Mouse (Mus musculus): ENCODE results near the gene Zfp990. TPM values are rescaled to one million over a fixed set of nuclear protein-coding genes. Genes with fewer than 3 reads are reported as not detected.

Zfp990 gene
- polyA plus RNA-seq (2015; fragmentation: Illumina TruSeq; extraction: RNeasy Lipid Tissue Mini Kit (QIAGEN cat#74804); ENCODE audit: low read depth, low replicate concordance) = not detected

DNA sequence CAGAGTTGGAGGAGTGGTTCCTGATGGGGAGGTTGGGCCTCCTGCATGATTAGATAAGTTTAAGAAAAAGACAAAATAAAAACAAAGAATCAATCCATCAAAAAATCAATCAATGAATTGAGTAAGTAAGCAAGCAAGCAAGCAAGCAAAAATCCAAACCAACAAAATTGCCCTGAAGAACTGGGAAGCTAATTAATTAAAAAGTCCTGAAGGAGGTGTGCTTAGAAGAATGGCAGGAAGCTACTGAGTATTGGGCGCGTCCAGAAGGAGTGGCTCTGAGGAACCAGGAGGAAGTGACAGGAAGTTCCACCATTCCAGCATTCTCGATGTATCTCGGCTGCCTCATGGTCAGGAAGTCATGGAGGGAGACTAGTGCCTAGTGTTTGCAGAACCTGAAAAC is at the start of gene Zfp990:
Zfp990 (plus strand) TSS at position 301 of the 400 bp plus-strand sequence.

DNA sequence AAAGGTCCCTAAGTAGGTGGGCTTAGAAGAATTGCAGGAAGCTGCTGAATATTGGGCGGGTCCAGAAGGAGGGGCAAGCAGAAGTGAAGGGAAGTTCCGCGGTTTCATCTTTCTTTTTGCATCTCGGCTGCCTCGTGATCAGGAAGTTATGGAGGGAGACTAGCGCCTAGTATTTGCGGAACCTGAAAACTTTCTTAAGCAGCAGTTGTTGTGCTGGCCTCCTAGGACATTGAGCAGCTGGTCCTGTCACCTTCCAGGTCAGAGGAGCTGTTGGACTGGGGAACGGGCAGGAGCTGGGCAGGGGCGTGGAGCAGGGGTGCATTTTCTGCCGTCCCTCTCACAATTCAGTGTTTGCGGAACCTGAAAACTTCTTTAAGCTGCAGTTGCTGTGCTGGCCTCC is 74.5 kb downstream of the Zfp990 start, which contains the start of gene Gm13212:
Gm13212 (plus strand) TSS at position 89 of the 400 bp plus-strand sequence.

Other genes with a start within 250 kb of the Zfp990 start
- 0.65 TPM for gene Tnfrsf8, start 195.6 kb upstream of the Zfp990 start, polyA plus RNA-seq (2015; fragmentation: Illumina TruSeq; extraction: RNeasy Lipid Tissue Mini Kit (QIAGEN cat#74804); ENCODE audit: low read depth, low replicate concordance)
- not detected for gene Gm13212, start 74.4 kb downstream of the Zfp990 start, polyA plus RNA-seq (2015; fragmentation: Illumina TruSeq; extraction: RNeasy Lipid Tissue Mini Kit (QIAGEN cat#74804); ENCODE audit: low read depth, low replicate concordance)
- gene Zfp980, start 159.9 kb downstream of the Zfp990 start, polyA plus RNA-seq (2015; fragmentation: Illumina TruSeq; extraction: RNeasy Lipid Tissue Mini Kit (QIAGEN cat#74804); ENCODE audit: low read depth, low replicate concordance) = not detected

Data from brain, adult 10 weeks (tissue).